ENCODE assay signal across 14 mouse cellular contexts in the genomic region with DNA sequence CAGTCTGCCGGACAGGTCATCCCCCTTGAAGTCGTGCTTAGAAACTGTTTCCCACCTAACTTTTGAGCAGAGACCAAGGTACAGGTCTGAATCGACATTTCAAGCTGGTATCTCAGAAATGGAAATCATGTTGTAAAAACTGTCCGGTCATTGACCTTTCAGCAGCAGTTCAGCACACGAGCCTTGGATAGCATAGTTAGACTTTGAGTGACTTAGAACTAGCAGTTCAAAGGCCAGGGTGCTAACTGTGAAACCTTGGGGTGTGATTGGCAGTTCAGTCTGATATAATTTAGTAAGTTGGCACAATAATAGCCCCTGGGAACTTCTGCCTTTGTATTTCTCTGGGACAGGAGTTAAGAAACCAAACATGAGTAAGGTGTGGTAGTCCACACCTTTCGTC.
"Had no signal": no experiment of that assay in that cellular context is flagged by ENCODE, and none has a peak within 500 bp of the region (broad histone marks: within the 10 kb centered on the region; RNA-seq: fewer than 3 reads in every experiment).

No protein-coding gene starts in this region.

- H3K9me3 ChIP-seq: limb, embryonic 12.5 days; liver, embryonic 15.5 days; midbrain, embryonic 10.5 days; neural tube, embryonic 15.5 days had no signal

- H3K27me3 ChIP-seq: limb, embryonic 12.5 days; liver, embryonic 15.5 days; neural tube, embryonic 15.5 days had no signal

- H3K36me3 ChIP-seq: limb, embryonic 12.5 days; liver, embryonic 15.5 days; midbrain, embryonic 10.5 days; neural tube, embryonic 15.5 days had no signal

- H3K4me3 ChIP-seq: limb, embryonic 12.5 days; liver, embryonic 15.5 days; midbrain, embryonic 10.5 days; myocyte; neural tube, embryonic 15.5 days had no signal

- DNase-seq: layer of hippocampus, adult 9-11 months; layer of hippocampus, postnatal 36 days; liver; lung, embryonic 14.5 days; lung, postnatal 10 days; midbrain, embryonic 14.5 days; right cerebral cortex, adult 18-20 months; right cerebral cortex, postnatal 25 days; thymus, postnatal 36 days had no signal

- H3K9ac ChIP-seq: limb, embryonic 12.5 days; liver, embryonic 15.5 days; lung, embryonic 14.5 days; neural tube, embryonic 15.5 days had no signal

- H3K4me2 ChIP-seq: limb, embryonic 12.5 days; liver, embryonic 15.5 days; lung, embryonic 14.5 days; neural tube, embryonic 15.5 days had no signal

- H3K27ac ChIP-seq: limb, embryonic 12.5 days; liver, embryonic 15.5 days; midbrain, embryonic 10.5 days; neural tube, embryonic 15.5 days had no signal

- H3K4me1 ChIP-seq: liver, embryonic 15.5 days had no signal
